Mouse (Mus musculus): ENCODE measurements around the gene B3galt1. TPM values are rescaled to one million over a fixed set of nuclear protein-coding genes. Genes with fewer than 3 reads are reported as not detected.

Gene B3galt1
- total RNA-seq, 4 experiments from 2014 or later = 1.8 to 3.4 (median 2.9) TPM

- no peak for DNase-seq (ENCODE audit: low spot score in 2 of 2)
These were observed 338.1 kb downstream of the B3galt1 start for GRCm38 (mm10) chr2:67903769-67904168.

- no peak for DNase-seq (ENCODE audit: low spot score in 2 of 2)
These were observed 366.3 kb downstream of the B3galt1 start for GRCm38 (mm10) chr2:67931994-67932393.

GRCm38 (mm10) chr2:67948408-67948807 is 382.7 kb downstream of the B3galt1 start:
- DNase-seq (ENCODE audit: low spot score in 2 of 2) = no peak

GRCm38 (mm10) chr2:67956182-67956581 is 390.5 kb downstream of the B3galt1 start:
- DNase-seq (ENCODE audit: low spot score in 2 of 2) = no peak

GRCm38 (mm10) chr2:67957561-67957960 is 391.9 kb downstream of the B3galt1 start:
- no peak for DNase-seq (ENCODE audit: low spot score in 2 of 2)

- DNase-seq (ENCODE audit: low spot score in 2 of 2) = no peak
These were observed 395.0 kb downstream of the B3galt1 start for GRCm38 (mm10) chr2:67960711-67961110.

- DNase-seq (ENCODE audit: low spot score in 2 of 2) = no peak
These were observed 403.1 kb downstream of the B3galt1 start for GRCm38 (mm10) chr2:67968812-67969211.

- no peak for DNase-seq (ENCODE audit: low spot score in 2 of 2)
These were observed 405.4 kb downstream of the B3galt1 start for GRCm38 (mm10) chr2:67971091-67971490.

- DNase-seq (ENCODE audit: low spot score in 2 of 2) = no peak
These were observed 405.9 kb downstream of the B3galt1 start for GRCm38 (mm10) chr2:67971576-67971975.

- no peak for DNase-seq (ENCODE audit: low spot score in 2 of 2)
These were observed 410.1 kb downstream of the B3galt1 start for GRCm38 (mm10) chr2:67975764-67976163.

- DNase-seq (ENCODE audit: low spot score in 2 of 2) = no peak
These were observed 410.8 kb downstream of the B3galt1 start for GRCm38 (mm10) chr2:67976488-67976887.

GRCm38 (mm10) chr2:67977620-67978262 is 412.1 kb downstream of the B3galt1 start:
- no peak for DNase-seq (ENCODE audit: low spot score in 2 of 2)

GRCm38 (mm10) chr2:67983563-67983962 is 417.9 kb downstream of the B3galt1 start:
- DNase-seq (ENCODE audit: low spot score in 2 of 2) = no peak

- no peak for DNase-seq (ENCODE audit: low spot score in 2 of 2)
These were observed 419.5 kb downstream of the B3galt1 start for GRCm38 (mm10) chr2:67985133-67985532.

- DNase-seq (ENCODE audit: low spot score in 2 of 2) = no peak
These were observed 427.8 kb downstream of the B3galt1 start for GRCm38 (mm10) chr2:67993421-67993820.

GRCm38 (mm10) chr2:68003091-68003490 is 437.4 kb downstream of the B3galt1 start:
- DNase-seq (ENCODE audit: low spot score in 2 of 2) = no peak

GRCm38 (mm10) chr2:68005210-68005609 is 439.5 kb downstream of the B3galt1 start:
- peak in 1 of 2 experiments; percentile 8 for DNase-seq (ENCODE audit: low spot score in 2 of 2)

GRCm38 (mm10) chr2:68005711-68006110 is 440.0 kb downstream of the B3galt1 start:
- no peak for DNase-seq (ENCODE audit: low spot score in 2 of 2)

GRCm38 (mm10) chr2:68011336-68011735 is 445.7 kb downstream of the B3galt1 start:
- DNase-seq (ENCODE audit: low spot score in 2 of 2) = no peak

- no peak for DNase-seq (ENCODE audit: low spot score in 2 of 2)
These were observed 454.6 kb downstream of the B3galt1 start for GRCm38 (mm10) chr2:68020251-68020680.

GRCm38 (mm10) chr2:68021541-68022152 is 456.0 kb downstream of the B3galt1 start:
- DNase-seq (ENCODE audit: low spot score in 2 of 2) = no peak

GRCm38 (mm10) chr2:68028811-68029210 is 463.1 kb downstream of the B3galt1 start:
- no peak for DNase-seq (ENCODE audit: low spot score in 2 of 2)

GRCm38 (mm10) chr2:68034711-68035110 is 469.0 kb downstream of the B3galt1 start:
- no peak for DNase-seq (ENCODE audit: low spot score in 2 of 2)
